Mouse (Mus musculus) brown adipose tissue, adult 24 weeks (tissue): Measurements from ENCODE around the gene Serpinb6c. TPM values are rescaled to one million over a fixed set of nuclear protein-coding genes. Genes with fewer than 3 reads are reported as not detected.

ENCODE experiments used
- H3K27ac ChIP-seq: fragments of 200-500 bp; replicated peaks from 2 replicates; pipeline ENCODE4 v1.5.1; 2012; ENCODE audit warnings: low read depth, mild to moderate bottlenecking, low read length
- H3K4me1 ChIP-seq: fragments of 200-500 bp; 2 replicates; pipeline ENCODE4 v1.6.1; 2012; ENCODE audit warnings: low read length, mixed read lengths; ENCODE audit not compliant: control insufficient read depth, insufficient read depth, insufficient read length
- H3K4me3 ChIP-seq: fragments of 200-500 bp; 2 replicates; pipeline ENCODE4 v1.5.1; 2012; ENCODE audit warnings: low read depth, mild to moderate bottlenecking, low read length, moderate library complexity; ENCODE audit not compliant: insufficient read depth
- polyA plus RNA-seq: library from polyadenylated mRNA; stranded (reverse); fragments of >200 nt; gene quantifications from 2 replicates; pipeline ENCODE4 v1.2.4, GENCODE M21; 2012; ENCODE audit not compliant: missing spikeins, insufficient read depth, insufficient read length

Serpinb6c gene
- polyA plus RNA-seq, 1 experiment: not detected

GRCm38 (mm10) chr13:33903290-33903689, 2.2 kb downstream of the Serpinb6c start:
- Histone ChIP-seq H3K4me1 (no peaks in the 10 kb centered on the region), H3K27ac (no peak overlapping the region), H3K4me3 (no peak overlapping the region)

GRCm38 (mm10) chr13:33894207-33894606, 11.3 kb downstream of the Serpinb6c start:
- no peak overlapping the region for H3K27ac ChIP-seq
- H3K4me3 ChIP-seq: no peak overlapping the region
- H3K4me1 ChIP-seq: no peaks in the 10 kb centered on the region

- Histone ChIP-seq H3K27ac (no peak within 1 kb of the TSS), H3K4me1 (no peaks in the 10 kb centered on the region), H3K4me3 (no peak within 1 kb of the TSS)
Observed at GRCm38 (mm10) chr13:33843308-33843707, 62.2 kb downstream of the Serpinb6c start, which contains the start of gene Serpinb6e. Gene Serpinb6e (minus strand): TSS chr13:33843408.

GRCm38 (mm10) chr13:33830751-33831150, 74.8 kb downstream of the Serpinb6c start:
- H3K4me1 ChIP-seq: no peaks in the 10 kb centered on the region
- H3K4me3 ChIP-seq: no peak overlapping the region
- no peak overlapping the region for H3K27ac ChIP-seq

Other genes with a start within 250 kb of the Serpinb6c start
- gene Serpinb6d, start 244.3 kb downstream of the Serpinb6c start, polyA plus RNA-seq: not detected in 2 replicates
- not detected in 2 replicates for gene Serpinb6e, start 62.3 kb downstream of the Serpinb6c start, polyA plus RNA-seq
- gene Nqo2, start 59.0 kb upstream of the Serpinb6c start, polyA plus RNA-seq: 33.8 and 34.4 TPM in 2 replicates
- 7.0 and 11.0 TPM in 2 replicates for gene Ripk1, start 96.7 kb upstream of the Serpinb6c start, polyA plus RNA-seq
- gene Serpinb6a, start 97.1 kb upstream of the Serpinb6c start, polyA plus RNA-seq: 60.1 and 80.3 TPM in 2 replicates
- gene Bphl, start 131.9 kb upstream of the Serpinb6c start, polyA plus RNA-seq: 97.8 and 143 TPM in 2 replicates
- 21.2 and 76.9 TPM in 2 replicates for gene Tubb2a, start 172.3 kb upstream of the Serpinb6c start, polyA plus RNA-seq
- gene Tubb2b, start 224.8 kb upstream of the Serpinb6c start, polyA plus RNA-seq: 1.0 and 1.7 TPM in 2 replicates